Mouse (Mus musculus) midbrain, embryonic 12.5 days (tissue): Measurements from ENCODE around the gene Ebp. TPM values are rescaled to one million over a fixed set of nuclear protein-coding genes. Genes with fewer than 3 reads are reported as not detected.
A peak's percentile ranks its signal among the peaks of the same experiment; 100 is the strongest.

Source experiments
- ATAC-seq: fragments of 200-750 bp; cut with Nextera tagmentation; 2 replicates; pipeline ENCODE4 v1.8.0; 2017; ENCODE audit warnings: low read depth, moderate TSS enrichment, moderate library complexity; ENCODE audit not compliant: low FRiP score
- H3K27ac ChIP-seq: fragments of 300-500 bp; sonication (generic); replicated peaks from 2 replicates; pipeline ENCODE4 v1.5.1; 2016; ENCODE audit warnings: mild to moderate bottlenecking
- H3K27me3 ChIP-seq: fragments of 300-500 bp; sonication (generic); 2 replicates; pipeline ENCODE4 v1.6.1; 2016; ENCODE audit warnings: mild to moderate bottlenecking
- H3K36me3 ChIP-seq: fragments of 300-500 bp; sonication (generic); 2 replicates; pipeline ENCODE4 v1.6.1; 2016
- H3K4me1 ChIP-seq: fragments of 300-500 bp; sonication (generic); 2 replicates; pipeline ENCODE4 v1.6.1; 2016
- H3K4me2 ChIP-seq: fragments of 300-500 bp; sonication (generic); replicated peaks from 2 replicates; pipeline ENCODE4 v1.6.1; 2016; ENCODE audit warnings: mild to moderate bottlenecking, moderate library complexity
- H3K4me3 ChIP-seq: fragments of 300-500 bp; sonication (generic); 2 replicates; pipeline ENCODE4 v1.5.1; 2016; ENCODE audit warnings: mild to moderate bottlenecking
- H3K9ac ChIP-seq: fragments of 300-500 bp; sonication (generic); replicated peaks from 2 replicates; pipeline ENCODE4 v1.6.1; 2016; ENCODE audit warnings: mild to moderate bottlenecking, moderate library complexity
- H3K9me3 ChIP-seq: fragments of 300-500 bp; sonication (generic); 2 replicates; pipeline ENCODE4 v1.6.1; 2016; ENCODE audit warnings: mild to moderate bottlenecking
- WGBS: fragments of 180-500 bp; shearing (Covaris S2); methylation state at CpG from one replicate; pipeline ENCODE4 v1.1.7; 2016; 5-methylcytosine and 5-hydroxymethylcytosine counted together
- polyA plus RNA-seq: library from polyadenylated mRNA; unstranded; fragments of >200 nt; fragmentation: Nextera tagmentation; extraction: Ambion mirVana; gene quantifications from 2 replicates; pipeline ENCODE4 v1.2.1, GENCODE M21; 2016

Gene Ebp
- polyA plus RNA-seq, 1 experiment from 2014 or later = 26.3 TPM

DNA sequence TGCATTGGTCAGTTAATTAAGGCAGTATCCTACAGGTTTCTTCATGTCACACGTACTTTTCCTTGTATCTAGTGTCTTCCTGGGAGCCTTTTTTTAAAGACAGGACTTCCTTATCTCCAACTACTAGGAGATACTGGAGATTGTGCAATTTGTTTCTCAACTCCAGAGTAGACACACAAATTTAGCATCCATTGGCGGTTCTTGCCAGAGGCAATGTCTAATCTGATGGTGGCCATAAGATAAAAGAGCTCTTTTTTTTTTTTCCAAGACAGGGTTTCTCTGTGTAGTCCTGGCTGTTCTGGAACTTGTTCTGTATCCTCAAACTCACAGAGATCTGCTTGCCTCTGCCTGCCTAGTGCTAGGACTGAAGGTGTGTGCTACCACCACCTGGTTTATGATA, 16.4 kb upstream of the Ebp start:
- no peak for ATAC-seq
- no peaks in the 10 kb centered on the region for H3K27me3 ChIP-seq
- H3K4me2 ChIP-seq = no peak overlapping the region
- H3K4me3 ChIP-seq = no peak overlapping the region
- WGBS = 72% methylated on average over 2 of the region's 2 CpGs
- H3K9ac ChIP-seq = no peak overlapping the region
- no peaks in the 10 kb centered on the region for H3K9me3 ChIP-seq
- peaks cover 3% of the 10 kb centered on the region; the same call in 1 of the 2 replicates for H3K4me1 ChIP-seq
- no peaks in the 10 kb centered on the region for H3K36me3 ChIP-seq
- H3K27ac ChIP-seq = no peak overlapping the region

DNA sequence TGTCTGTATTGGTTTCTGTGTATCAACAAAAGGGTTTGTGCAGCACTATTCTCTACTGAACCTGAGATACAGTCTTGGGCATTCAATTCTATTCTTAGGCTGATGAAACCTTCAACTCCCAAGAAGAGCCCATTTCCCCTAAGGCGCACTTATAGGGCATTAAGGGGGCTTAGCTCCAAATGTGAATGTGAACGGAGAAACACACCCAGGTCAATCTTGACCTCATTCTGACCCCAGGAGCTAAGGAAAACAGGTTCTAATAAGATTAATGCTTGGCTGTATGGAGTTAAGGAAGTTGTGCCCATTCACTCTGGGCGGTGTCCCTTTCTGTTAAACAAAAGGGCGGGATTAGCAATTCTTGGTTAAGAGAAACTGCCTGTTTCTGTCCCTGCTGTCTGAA, 13.9 kb upstream of the Ebp start:
- Histone ChIP-seq H3K4me1 (peaks cover 3% of the 10 kb centered on the region; the same call in 1 of the 2 replicates), H3K27me3 (no peaks in the 10 kb centered on the region), H3K4me3 (no peak overlapping the region), H3K36me3 (no peaks in the 10 kb centered on the region), H3K27ac (no peak overlapping the region), H3K9me3 (no peaks in the 10 kb centered on the region), H3K4me2 (peak overlapping the region; percentile 57; the same call in 1 of the 2 replicates), H3K9ac (no peak overlapping the region)
- WGBS = 23% methylated on average over 4 of the region's 4 CpGs
- ATAC-seq = no peak

DNA sequence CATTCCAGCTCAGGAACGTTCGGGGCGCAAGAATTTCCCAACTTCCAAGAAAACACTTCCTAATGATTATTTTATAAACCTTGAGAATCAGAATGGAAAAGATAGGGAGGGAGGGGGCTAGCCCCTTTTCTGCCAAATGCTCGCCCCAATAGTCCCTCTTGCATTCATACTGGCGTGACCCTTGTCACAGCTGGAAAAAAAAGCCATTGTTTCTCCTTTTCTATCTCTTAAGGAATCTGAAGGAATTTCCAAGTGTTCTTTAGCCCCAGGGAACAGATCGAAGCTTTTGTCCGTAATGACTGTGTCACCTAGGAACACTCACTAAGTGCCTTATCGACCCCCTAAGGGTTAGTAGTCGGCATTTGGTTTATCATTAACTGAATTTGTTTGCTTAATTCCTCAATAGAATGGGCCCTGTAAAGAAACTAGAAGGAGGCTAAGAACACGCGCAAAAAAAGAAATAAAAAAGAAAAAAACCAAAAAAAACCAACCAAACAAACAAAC, 13.4 kb upstream of the Ebp start:
- Histone ChIP-seq H3K9ac (no peak overlapping the region; the same call in 1 of the 2 replicates), H3K4me2 (peak overlapping the region; percentile 57), H3K4me3 (peak overlapping the region; percentile 48), H3K9me3 (no peaks in the 10 kb centered on the region), H3K27me3 (no peaks in the 10 kb centered on the region), H3K4me1 (peaks cover 3% of the 10 kb centered on the region; the same call in 1 of the 2 replicates), H3K36me3 (no peaks in the 10 kb centered on the region), H3K27ac (no peak overlapping the region)
- no peak for ATAC-seq
- WGBS = 19% methylated on average over 11 of the region's 11 CpGs

DNA sequence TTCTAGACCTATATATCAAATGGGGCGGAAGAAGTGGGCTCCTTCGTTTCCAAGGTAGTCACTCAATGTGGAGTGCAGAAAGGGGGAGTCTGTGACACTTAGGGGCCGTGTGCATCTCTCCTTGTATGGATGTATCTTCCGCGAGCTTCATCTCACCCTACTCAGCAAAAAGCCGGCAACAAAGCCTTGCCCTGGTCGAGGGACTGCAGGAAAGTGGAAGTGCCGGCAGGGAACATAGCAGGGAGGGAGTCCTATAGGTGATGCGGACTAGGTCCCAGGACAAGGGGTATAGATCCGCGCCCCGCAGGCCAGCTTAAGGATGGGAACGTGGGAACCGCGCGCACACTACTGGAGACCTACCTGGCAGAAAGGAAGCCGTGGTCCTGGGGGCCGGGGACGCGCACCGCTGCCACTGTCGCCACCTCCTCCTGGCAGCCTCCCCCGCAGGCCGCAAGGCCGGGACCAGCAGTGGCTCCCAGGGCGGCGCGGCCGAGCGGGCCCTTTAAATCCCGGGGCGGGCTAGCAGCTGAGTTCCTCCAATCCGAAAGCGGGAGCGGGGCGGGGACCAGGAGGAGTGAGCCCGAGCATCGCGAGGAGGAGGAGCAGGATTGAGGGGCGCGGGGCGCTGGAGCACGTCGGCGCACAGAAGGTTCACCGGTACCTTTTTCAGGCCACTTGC, 12.8 kb upstream of the Ebp start, which contains the start of gene Porcn:
Gene Porcn, minus strand, starts transcription at position 511 of the 679 bp plus-strand sequence.
- WGBS = 17% methylated on average over 33 of the region's 46 CpGs
- Histone ChIP-seq H3K36me3 (no peaks in the 10 kb centered on the region), H3K27me3 (no peaks in the 10 kb centered on the region), H3K9ac (peak within 1 kb of the TSS; percentile 55), H3K9me3 (no peaks in the 10 kb centered on the region), H3K4me1 (peaks cover 3% of the 10 kb centered on the region; the same call in 1 of the 2 replicates), H3K4me2 (peak within 1 kb of the TSS; percentile 57), H3K27ac (no peak within 1 kb of the TSS; the same call in 1 of the 2 replicates), H3K4me3 (peak within 1 kb of the TSS; percentile 48)
- ATAC-seq = peak; percentile 94

DNA sequence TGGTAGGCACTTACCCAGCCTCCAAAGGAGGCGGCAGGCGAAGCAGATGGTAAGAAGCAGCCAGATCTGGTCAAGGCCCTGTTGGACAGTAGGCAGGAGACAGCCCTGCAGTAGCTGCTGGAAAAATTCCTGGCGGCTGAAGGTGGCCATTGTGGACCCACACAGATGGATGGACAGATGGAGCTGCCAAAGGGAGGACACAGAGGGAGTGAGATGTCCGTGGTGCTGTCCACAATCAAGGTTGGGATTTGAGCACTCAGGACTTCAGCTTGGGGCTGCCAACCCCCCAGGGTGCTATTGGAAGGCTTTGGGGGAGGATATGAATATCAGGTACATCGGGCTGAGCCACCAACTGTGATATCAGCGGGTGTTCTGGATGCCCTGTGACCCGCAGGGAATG, 12.2 kb upstream of the Ebp start:
- no peak for ATAC-seq
- H3K27me3 ChIP-seq = no peaks in the 10 kb centered on the region
- H3K9ac ChIP-seq = peak overlapping the region; percentile 55
- peak overlapping the region; percentile 48 for H3K4me3 ChIP-seq
- no peak overlapping the region for H3K27ac ChIP-seq
- peak overlapping the region; percentile 57 for H3K4me2 ChIP-seq
- H3K9me3 ChIP-seq = no peaks in the 10 kb centered on the region
- peaks cover 3% of the 10 kb centered on the region; the same call in 1 of the 2 replicates for H3K4me1 ChIP-seq
- 27% methylated on average over 7 of the region's 7 CpGs for WGBS
- no peaks in the 10 kb centered on the region for H3K36me3 ChIP-seq

DNA sequence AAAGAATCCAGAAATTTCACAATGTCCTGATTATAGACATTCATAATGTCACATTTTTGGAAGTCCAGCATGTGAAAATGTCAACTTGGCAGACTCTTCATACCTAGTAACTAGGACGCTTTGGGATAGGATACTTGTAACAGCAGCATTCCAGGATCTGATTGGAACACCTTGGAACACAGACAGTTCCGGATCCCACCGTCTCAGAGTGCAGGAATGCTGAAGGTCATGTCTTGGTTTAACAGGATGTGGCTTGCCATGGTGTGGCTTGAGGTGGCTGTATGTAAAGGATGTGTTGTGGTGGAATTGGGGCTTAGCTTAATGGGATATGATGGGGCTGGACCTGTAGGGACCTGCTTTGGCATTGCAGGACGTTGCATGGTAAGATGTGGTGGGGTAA, 11.8 kb upstream of the Ebp start:
- 71% methylated on average over 4 of the region's 4 CpGs for WGBS
- H3K9ac ChIP-seq = peak overlapping the region; percentile 55; the same call in 1 of the 2 replicates
- no peak for ATAC-seq
- no peaks in the 10 kb centered on the region for H3K27me3 ChIP-seq
- H3K4me2 ChIP-seq = peak overlapping the region; percentile 57; the same call in 1 of the 2 replicates
- peaks cover 3% of the 10 kb centered on the region; the same call in 1 of the 2 replicates for H3K4me1 ChIP-seq
- H3K9me3 ChIP-seq = no peaks in the 10 kb centered on the region
- H3K4me3 ChIP-seq = no peak overlapping the region
- no peak overlapping the region for H3K27ac ChIP-seq
- H3K36me3 ChIP-seq = no peaks in the 10 kb centered on the region

DNA sequence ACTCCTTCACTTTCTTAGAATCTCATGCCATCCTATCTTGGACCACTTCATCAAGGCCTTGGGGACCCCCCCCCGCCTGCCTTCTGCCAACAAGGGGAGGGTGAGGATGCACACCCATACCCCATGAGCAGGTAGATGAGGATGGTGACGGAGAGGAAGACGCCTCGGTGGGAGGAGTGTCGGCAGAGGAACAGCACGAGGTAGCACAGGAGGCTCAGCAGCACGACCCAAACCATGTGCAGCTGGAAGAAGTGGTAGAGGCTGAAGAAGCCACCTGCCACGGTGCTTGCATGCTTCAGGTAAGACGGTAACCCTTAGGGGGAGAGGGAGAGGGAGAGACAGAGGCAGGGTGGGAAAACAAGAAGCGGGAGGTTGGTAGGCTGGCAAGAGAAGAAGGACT, 10.8 kb upstream of the Ebp start:
- H3K9ac ChIP-seq = no peak overlapping the region
- H3K4me3 ChIP-seq = no peak overlapping the region
- no peaks in the 10 kb centered on the region for H3K27me3 ChIP-seq
- H3K4me1 ChIP-seq = peaks cover 3% of the 10 kb centered on the region; the same call in 1 of the 2 replicates
- no peak overlapping the region for H3K4me2 ChIP-seq
- H3K9me3 ChIP-seq = no peaks in the 10 kb centered on the region
- whole genome bisulfite sequencing = 83% methylated on average over 10 of the region's 10 CpGs
- H3K36me3 ChIP-seq = no peaks in the 10 kb centered on the region
- ATAC-seq = no peak
- no peak overlapping the region for H3K27ac ChIP-seq

DNA sequence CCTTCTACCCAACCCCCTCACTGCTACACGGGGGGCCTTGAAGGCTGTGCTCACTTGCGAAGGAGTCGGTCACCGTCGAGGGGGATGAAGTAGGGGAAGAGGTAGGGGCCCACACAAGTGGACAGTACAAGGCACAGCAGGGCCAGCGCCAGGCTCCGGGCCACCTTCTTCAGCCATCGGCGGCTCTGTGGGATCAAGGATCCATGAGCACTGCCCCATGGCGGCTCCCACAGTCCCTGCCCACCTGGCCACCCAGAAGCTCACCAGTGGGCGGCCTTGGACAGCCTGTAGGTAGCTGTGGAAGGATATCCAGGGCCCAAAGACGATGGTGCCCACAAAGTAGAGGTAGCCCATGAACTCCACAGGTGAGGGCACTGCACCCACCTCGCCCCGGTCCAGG, 9.8 kb upstream of the Ebp start:
- H3K9ac ChIP-seq = no peak overlapping the region

DNA sequence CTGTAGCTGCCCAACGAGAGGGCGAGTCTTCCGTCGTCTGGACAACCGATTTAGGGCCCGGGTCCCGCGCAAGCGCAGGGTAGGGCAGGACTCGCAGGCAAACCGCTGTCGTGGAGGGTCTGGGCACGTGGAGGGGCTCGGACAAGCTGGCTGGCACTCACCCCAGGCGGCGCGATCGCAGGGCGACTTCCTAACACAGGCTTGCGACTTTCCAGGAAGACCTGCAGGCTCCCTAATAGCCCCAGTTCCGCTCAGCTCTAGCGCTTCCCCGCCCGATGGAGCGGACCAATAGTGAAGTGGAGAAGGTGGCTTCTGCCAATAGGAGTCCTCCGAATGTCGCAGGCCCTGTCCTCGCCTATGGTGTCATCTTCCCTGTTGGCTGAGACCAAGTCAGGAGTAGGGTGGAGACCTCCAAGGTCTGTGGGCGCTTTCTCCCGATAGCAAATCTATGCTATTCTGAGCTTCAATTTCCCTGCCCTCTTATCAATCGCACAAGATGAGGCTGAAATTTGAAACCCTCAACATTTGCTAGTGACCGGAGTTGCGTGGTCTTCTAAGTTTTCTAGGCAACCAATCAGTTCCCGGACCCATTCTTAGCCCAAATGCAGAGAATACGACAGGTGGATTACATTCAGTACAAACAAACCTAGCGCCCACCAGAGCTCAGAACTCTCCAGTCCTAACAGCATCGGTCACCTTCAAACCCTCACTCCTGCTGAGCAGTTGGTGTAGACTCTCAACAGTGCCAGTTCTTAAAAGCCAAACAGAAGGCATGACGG, 483 bp downstream of the Ebp start:
- peak; percentile 96 for ATAC-seq
- WGBS = 17% methylated on average over 38 of the region's 38 CpGs

More for the DNA sequence above, 9.8 kb upstream of the Ebp start:
- no peaks in the 10 kb centered on the region for H3K9me3 ChIP-seq
- no peaks in the 10 kb centered on the region for H3K27me3 ChIP-seq
- 87% methylated on average over 14 of the region's 14 CpGs for WGBS
- peaks cover 3% of the 10 kb centered on the region; the same call in 1 of the 2 replicates for H3K4me1 ChIP-seq
- H3K36me3 ChIP-seq = no peaks in the 10 kb centered on the region
- H3K4me2 ChIP-seq = no peak overlapping the region
- no peak for ATAC-seq
- H3K4me3 ChIP-seq = no peak overlapping the region
- no peak overlapping the region for H3K27ac ChIP-seq

DNA sequence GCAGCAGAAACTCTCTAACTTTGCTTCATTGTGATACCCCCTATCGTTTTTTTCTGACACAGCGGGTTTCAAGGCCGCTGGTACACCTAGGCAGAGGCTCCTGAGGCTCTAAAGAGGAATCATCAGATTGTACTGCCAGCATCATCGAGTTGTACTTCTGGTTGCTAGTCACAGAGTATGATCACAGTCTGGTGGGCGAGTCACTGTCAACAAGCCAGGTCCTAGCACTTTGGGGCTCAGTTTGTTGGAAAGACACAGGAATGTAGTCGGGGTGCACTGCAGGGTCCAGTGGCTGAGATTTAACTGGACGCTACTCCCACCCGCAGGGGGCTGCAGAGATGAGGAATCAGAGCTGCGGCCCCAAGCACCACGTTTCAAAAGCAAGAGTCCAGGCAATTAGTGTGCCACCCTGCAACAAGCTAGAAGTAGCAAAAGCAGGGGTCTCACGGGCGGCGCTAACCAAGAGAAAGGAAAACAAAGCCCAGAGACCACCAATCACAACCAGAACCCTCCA, 1.1 kb downstream of the Ebp start:
- no peaks in the 10 kb centered on the region for H3K27me3 ChIP-seq
- peak overlapping the region; percentile 74 for H3K27ac ChIP-seq
- WGBS = 14% methylated on average over 13 of the region's 13 CpGs
- ATAC-seq = no peak
- no peaks in the 10 kb centered on the region for H3K36me3 ChIP-seq
- peak overlapping the region; percentile 51 for H3K4me3 ChIP-seq
- 0 out of 2 replicates have a peak, but pooled peaks cover 4% of the 10 kb centered on the region for H3K4me1 ChIP-seq
- H3K9ac ChIP-seq = peak overlapping the region; percentile 58
- no peaks in the 10 kb centered on the region for H3K9me3 ChIP-seq
- H3K4me2 ChIP-seq = peak overlapping the region; percentile 57

More for the DNA sequence above, 483 bp downstream of the Ebp start:
- Histone ChIP-seq H3K27ac (peak overlapping the region; percentile 74), H3K27me3 (no peaks in the 10 kb centered on the region), H3K9ac (peak overlapping the region; percentile 58), H3K4me3 (peak overlapping the region; percentile 51), H3K9me3 (no peaks in the 10 kb centered on the region), H3K36me3 (no peaks in the 10 kb centered on the region), H3K4me2 (peak overlapping the region; percentile 57), H3K4me1 (0 out of 2 replicates have a peak, but pooled peaks cover 4% of the 10 kb centered on the region)

DNA sequence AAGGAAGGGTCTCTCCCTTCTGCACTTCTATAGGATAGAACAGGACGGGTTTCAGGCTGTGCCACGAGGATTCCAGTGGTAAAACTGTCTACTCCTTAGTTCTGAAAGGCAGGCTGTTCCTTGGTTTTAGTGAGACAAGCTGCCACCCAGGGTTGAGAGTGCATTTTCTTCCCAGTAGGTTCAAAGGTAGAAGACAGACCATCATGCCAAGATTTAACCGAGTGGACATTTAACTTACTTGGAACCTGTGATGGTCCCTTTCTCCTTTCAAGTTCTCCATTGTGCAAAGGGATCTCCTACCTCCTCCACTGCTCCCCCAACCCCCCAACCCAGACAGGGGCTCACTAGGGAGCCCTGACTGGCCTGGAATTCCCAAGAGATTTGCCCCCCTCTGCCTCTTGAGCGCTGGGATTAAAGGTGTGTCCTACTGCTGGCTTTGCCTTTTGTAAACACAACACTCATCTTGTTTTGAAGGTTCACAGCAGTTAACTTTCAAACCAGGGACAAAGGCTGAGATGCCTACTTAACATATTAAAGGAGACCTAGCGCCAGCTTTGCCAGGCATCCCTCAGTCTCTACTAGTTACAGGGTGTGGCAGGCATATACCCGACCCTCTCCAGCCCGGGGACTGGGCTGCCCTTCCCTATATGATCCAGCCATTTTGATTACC, 10.3 kb downstream of the Ebp start:
- Histone ChIP-seq H3K9me3 (no peaks in the 10 kb centered on the region), H3K4me3 (no peak overlapping the region), H3K4me1 (no peaks in the 10 kb centered on the region), H3K36me3 (no peaks in the 10 kb centered on the region; the same call in 1 of the 2 replicates), H3K27ac (no peak overlapping the region), H3K9ac (no peak overlapping the region), H3K4me2 (no peak overlapping the region), H3K27me3 (no peaks in the 10 kb centered on the region)
- 22% methylated on average over 7 of the region's 7 CpGs for WGBS
- ATAC-seq = no peak
